Mouse (Mus musculus) R1 (cell line): ENCODE data around the gene Kantr.

Experiments
- DNase-seq: peaks from one replicate; pipeline ENCODE4 v3.0.0-alpha.2; 2018; ENCODE audit warnings: low read depth, low spot score

Kantr gene

DNA sequence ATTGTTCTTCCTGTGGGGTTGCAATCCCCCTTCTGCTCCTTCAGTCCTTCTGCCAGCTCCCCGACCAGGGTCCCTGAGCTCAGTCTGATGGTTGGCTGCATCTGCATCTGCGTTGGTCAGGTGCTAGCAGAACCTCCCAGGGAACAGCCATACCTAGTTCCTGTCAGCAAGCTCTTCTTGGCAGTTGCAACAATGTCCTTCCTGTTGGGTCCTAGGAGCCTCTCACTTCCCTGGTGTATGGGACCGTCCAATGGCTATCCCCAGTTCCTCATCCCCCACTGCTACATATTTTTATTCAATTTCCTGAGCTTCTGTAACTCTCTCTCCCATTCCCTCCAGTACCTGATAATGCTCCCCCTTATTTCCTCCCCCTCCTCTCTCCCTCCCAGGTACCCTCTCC lies 42.5 kb downstream of the Kantr start:
- DNase-seq = no peak

DNA sequence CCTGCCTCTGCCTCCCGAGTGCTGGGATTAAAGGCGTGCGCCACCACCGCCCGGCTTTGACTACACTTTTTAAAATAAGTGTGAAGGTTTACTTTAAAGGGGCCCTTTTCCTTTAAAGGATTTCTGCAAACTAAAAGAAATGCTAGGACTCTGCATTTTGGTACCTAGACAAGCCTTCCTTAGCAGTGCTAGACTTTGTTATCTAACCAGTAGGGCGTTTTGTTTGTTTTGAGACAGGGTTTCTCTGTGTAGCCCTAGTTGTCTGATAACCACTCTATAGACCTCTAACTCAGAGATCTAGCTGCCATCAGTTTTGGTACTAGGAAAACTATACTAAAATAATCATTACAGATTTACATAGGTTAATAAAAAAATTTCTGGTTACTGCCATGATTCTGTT lies 47.9 kb downstream of the Kantr start:
- no peak for DNase-seq

- DNase-seq = no peak
These were observed 56.1 kb downstream of the Kantr start for GRCm38 (mm10) chrX:152271189-152271588.
